Mouse (Mus musculus): Measurements from ENCODE around the gene Cab39. TPM values are rescaled to one million over a fixed set of nuclear protein-coding genes. Genes with fewer than 3 reads are reported as not detected.
A peak's percentile ranks its signal among the peaks of the same experiment; 100 is the strongest.

Gene Cab39
- total RNA-seq, 2 experiments from 2014 or later = 126 to 129 TPM

GRCm38 (mm10) chr1:85843291-85843863 is 50.1 kb downstream of the Cab39 start:
- DNase-seq (ENCODE audit: low spot score in 2 of 2) = no peak

GRCm38 (mm10) chr1:85844981-85845380 is 51.7 kb downstream of the Cab39 start:
- DNase-seq (ENCODE audit: low spot score in 2 of 2) = no peak

DNA sequence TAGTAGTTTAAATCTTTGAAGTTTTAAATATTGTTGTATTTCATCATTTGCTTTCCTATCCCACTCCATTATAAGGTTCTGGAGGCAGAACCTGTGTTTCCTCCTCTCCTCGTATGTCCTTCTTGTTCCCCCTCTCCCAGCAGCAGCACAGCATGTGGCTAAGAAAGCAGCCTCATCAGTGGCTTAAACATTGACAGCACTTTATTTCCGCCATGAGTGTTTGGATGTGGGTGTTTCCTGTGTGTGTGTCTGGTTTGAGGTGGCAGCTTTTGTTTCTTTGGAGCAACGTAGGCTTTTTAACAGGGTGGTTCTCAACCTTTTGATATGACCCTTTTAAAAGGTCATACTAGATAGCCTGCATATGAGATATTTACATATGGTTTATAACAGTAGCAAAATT is 52.2 kb downstream of the Cab39 start:
- DNase-seq (ENCODE audit: low spot score in 2 of 2) = no peak

DNA sequence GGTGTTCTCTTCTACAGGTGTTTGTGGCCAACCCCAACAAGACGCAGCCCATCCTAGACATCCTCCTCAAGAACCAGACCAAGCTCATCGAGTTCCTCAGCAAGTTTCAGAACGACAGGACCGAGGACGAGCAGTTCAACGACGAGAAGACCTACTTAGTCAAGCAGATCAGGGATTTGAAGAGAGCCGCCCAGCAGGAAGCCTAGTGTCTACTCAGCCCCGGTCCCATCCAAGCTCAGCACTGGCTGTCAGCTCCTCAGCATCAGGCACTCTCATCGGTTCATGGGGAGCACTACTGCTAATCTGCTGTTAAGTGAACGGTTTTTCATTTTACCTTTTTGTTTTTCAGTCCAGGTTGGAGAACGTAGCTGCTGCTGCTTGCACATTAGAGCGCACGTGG is 55.8 kb downstream of the Cab39 start:
- DNase-seq (ENCODE audit: low spot score in 2 of 2) = no peak

DNA sequence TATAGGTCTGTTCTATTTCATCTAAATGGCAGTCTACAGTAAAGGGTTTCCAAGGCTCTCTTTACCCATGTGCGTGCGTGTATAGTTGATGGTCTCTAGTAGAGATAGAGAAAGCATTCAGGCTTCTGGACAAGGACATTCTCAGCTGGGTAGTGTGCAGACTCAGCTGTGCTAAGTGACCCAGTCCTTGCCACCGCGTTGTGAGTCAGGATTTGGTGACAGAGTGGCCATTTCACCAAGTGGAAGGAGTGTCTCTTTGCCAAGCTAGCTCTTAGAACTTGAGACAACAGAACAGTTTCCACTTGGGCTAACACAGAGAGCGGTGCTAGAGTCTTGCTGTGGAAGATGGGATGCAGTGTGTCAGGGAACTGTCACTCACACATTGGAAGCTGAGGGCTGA is 57.6 kb downstream of the Cab39 start:
- DNase-seq (ENCODE audit: low spot score in 2 of 2) = no peak

DNA sequence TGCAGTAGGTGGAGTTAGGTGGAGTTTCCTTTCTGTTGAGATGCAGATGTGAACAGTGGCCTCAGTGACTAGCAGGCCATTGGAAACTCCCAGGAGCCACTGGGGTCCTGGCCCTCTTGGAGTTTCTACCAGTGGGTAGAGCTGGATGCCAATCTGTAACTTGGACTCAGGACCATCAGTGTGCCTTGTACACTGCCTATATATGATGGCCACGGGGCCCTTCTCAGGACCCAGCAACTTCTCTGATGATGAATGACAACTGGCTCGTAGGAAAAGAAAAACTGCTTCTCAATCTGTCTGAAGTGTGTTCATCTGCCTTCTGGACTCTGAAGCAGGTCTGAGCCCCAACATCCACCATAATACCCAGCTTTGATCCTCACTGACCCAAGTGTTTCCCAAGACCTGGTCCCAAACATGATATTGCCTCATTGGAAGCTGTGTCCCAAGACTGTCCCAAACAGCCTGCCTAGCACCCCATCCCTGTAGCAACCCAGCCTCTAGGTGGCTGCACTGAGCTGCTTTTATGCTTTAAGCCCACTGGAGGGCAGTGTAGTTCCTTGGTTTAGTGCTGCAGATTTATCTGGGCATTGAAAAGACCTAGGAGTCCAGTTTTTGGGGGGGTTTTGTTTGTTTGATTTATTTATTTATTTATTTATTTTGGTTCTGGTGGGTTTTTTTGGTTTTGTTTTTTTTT is 59.9 kb downstream of the Cab39 start:
- DNase-seq (ENCODE audit: low spot score in 2 of 2) = peak; percentile 70 to 85

DNA sequence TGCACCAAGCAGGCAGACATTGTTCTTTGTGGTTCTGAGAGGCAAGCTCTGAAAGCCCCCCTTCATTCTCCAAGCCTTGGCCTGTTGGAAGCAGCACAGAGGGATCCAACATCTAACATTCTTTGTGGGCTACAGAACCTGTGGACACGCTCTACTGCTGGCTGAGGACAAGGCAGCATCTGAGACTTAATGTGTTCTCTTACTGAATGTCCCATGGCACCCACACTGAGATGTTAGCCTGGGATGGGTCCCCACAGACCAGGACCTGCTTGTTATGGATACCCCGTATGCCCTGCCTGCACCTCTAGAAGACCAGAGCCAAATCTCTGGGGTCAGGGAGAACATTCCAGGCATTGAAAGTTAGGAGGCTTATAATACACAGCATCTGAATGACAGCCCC is 60.6 kb downstream of the Cab39 start:
- DNase-seq (ENCODE audit: low spot score in 2 of 2) = no peak

GRCm38 (mm10) chr1:85854475-85854874 is 61.2 kb downstream of the Cab39 start:
- no peak for DNase-seq (ENCODE audit: low spot score in 2 of 2)

DNA sequence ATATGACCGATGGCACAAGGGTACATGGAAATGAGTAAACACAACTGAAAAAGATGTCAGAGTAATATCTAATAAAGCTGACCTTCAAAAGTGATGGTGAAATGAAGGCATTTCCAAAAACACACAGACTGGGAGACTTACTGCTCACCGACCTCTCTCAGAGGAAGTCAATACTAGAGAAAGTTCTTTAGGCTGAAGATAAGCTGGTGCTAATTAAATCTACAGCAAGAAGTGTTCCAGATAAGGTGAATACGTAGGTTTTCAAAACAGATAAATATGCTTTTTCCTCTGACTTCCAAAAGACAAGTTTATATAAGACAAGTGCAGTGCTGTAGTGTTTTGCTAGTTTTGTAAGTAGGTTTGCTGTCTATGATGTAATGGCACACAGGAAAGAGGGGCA is 63.0 kb downstream of the Cab39 start:
- DNase-seq (ENCODE audit: low spot score in 2 of 2) = no peak

DNA sequence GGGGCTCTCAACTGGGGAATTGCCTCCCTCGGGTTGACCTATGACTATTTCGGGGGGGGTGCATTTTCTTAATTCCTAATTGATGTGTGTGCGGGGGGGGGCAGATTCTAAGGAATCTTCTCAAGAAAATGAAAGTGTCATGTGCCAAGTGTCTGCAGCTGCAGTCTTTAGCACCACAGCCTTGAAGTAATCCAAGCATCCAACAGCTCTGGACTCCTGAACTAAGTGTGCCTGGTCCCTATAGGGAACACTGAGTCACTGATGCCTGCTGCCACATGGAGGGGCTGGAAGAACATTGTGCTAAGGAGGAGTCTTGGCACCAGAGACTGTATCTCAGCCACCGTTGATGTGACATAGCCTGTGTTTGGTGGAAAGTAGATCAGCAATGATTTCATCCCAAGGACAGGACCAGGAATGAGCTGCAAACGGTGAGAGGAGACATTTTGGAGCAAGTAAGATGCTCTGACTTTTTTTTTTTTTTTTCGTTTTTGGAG is 64.1 kb downstream of the Cab39 start:
- DNase-seq (ENCODE audit: low spot score in 2 of 2) = no peak

- DNase-seq (ENCODE audit: low spot score in 2 of 2) = no peak
These were observed 71.1 kb downstream of the Cab39 start for GRCm38 (mm10) chr1:85864383-85864782.

- peak in 1 of 2 experiments; percentile 42 for DNase-seq (ENCODE audit: low spot score in 2 of 2)
These were observed 76.8 kb downstream of the Cab39 start for GRCm38 (mm10) chr1:85870001-85870400.

- peak in 1 of 2 experiments; percentile 38 for DNase-seq (ENCODE audit: low spot score in 2 of 2)
These were observed 77.3 kb downstream of the Cab39 start for GRCm38 (mm10) chr1:85870546-85870945.

DNA sequence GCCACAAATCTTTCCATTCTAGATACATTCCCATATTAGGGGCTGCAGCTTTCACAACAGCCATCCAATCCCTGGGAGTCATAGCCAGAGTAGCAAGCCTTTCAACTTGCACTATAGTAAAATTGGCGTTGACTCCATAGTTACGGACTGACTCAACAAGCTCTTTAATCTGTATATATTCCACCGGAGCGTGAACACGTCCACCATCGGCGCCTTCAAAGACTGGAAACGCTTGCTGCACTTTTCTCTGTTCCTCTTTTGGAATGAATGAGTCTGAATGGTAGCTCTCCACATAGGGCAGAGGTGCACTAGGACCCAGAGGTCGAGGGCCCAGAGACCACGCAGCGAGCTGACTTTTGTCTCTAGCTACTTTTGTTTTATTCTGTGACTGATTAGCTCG is 88.8 kb downstream of the Cab39 start:
- no peak for DNase-seq (ENCODE audit: low spot score in 2 of 2)

DNA sequence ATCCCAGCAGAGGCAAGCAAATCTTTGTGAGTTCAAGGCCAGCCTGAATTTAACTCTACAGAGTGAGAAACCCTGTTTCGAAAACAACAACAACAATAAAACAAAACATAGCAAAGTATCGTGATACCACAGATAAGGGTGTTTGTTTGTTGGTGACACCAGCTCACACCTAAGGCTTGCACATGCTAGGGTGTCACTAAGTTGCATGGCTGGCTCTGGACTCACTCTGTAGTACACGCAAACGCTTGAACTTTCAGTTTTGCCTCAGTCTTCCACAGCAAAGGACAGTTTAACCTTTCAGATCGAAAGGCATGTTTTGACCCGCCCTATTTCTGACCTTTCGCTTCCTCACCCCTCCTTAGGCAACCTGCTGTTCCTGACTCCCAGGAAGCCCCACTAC is 94.0 kb downstream of the Cab39 start:
- DNase-seq (ENCODE audit: low spot score in 2 of 2) = no peak

DNA sequence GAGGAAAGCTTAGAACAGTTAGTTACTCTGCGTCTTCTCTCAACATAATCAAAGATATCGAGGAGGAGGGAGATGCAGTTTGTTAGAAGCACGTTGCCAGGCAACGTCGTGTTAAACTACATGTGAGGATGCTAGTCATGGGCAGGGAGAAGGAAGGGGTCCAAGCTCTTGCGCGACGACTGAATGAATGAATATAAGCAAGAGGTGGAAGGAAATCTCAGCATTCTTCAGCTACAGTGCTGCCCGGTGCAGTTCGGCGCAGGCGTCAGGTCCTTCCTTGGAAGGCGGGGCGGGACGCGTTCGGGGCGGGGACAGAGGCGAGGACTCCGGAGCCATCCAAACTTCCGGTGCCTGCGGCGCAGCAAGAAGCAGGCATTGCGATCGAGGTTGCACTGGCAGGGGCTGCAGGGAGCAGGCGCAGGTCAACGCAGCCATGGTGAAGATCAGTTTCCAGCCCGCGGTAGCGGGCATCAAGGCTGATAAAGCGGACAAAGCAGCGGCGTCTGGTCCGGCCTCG is 101.0 kb downstream of the Cab39 start, which contains the start of gene Itm2c:
Gene Itm2c (plus strand): TSS at position 51 of the 517 bp plus-strand sequence.
- DNase-seq (ENCODE audit: low spot score in 2 of 2) = peak; percentile 84 to 91

DNA sequence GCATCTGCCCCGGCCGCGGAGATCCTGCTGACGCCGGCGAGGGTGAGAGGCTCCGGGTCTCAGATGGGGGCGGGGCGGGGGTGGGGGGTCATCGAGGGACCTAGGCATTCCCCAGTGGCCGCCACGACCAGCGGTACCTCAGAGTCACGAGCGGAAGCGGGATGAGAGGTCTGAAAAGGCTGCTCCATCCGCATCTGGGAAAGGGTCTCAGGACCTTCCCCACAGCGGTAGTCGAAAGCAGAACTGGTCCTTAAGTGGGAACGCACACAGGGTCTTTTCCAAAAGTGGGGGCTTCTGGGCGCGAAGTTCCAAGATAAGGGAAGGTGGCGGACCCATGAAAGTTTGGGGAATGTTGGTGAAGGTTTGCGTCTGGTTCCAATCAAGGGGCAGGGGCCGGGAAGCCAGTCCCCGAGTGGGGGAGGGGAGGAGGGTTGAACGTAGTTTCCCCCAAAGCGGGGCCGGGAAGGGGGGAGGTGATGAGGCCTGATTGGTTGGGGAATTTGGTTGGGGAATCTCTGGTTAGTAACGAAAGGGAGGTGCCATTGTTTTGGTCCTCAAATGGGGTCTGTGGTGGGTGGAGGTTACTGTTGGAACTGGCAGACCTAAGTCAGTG is 101.6 kb downstream of the Cab39 start:
- DNase-seq (ENCODE audit: low spot score in 2 of 2) = peak; percentile 66 to 79

GRCm38 (mm10) chr1:85895391-85895837 is 102.2 kb downstream of the Cab39 start:
- DNase-seq (ENCODE audit: low spot score in 2 of 2) = peak; percentile 66 to 70

GRCm38 (mm10) chr1:85896110-85896509 is 102.9 kb downstream of the Cab39 start:
- DNase-seq (ENCODE audit: low spot score in 2 of 2) = no peak

GRCm38 (mm10) chr1:85896781-85897700 is 103.8 kb downstream of the Cab39 start:
- DNase-seq (ENCODE audit: low spot score in 2 of 2) = no peak

All from layer of hippocampus, postnatal 14 days (tissue).